Mouse (Mus musculus) ES-E14 (cell line): ENCODE data around the gene Nmt1.

Experiments used
- CHD2 ChIP-seq: IDR thresholded peaks from 2 replicates; pipeline ENCODE4 v1.6.1; 2014; ENCODE audit warnings: mild to moderate bottlenecking, low read depth, low read length, inconsistent platforms
- HCFC1 ChIP-seq: IDR thresholded peaks from 2 replicates; pipeline ENCODE4 v1.6.1; 2012; ENCODE audit warnings: low read length, inconsistent platforms, borderline replicate concordance; ENCODE audit not compliant: insufficient read depth
- MAFK ChIP-seq: IDR thresholded peaks from 2 replicates; pipeline ENCODE4 v1.6.1; 2014; ENCODE audit warnings: mild to moderate bottlenecking, low read depth, low read length, inconsistent platforms; ENCODE audit not compliant: insufficient read depth
- ZC3H11A ChIP-seq: IDR thresholded peaks from 2 replicates; pipeline ENCODE4 v1.6.1; 2012; ENCODE audit warnings: low read depth, mild to moderate bottlenecking, inconsistent platforms, low read length, borderline replicate concordance

- TF ChIP-seq HCFC1 (no peak), CHD2 (no peak), ZC3H11A (no peak), MAFK (no peak)
Observed at GRCm38 (mm10) chr11:103116959-103117590, 89.1 kb downstream of the Nmt1 start.
